Mouse (Mus musculus) heart, adult 2 months (tissue): ENCODE data around the gene Rcbtb2.

Experiments
- CTCF ChIP-seq: fragments of 200-600 bp; IDR thresholded peaks from 2 replicates; pipeline ENCODE4 v1.8.1; 2022; ENCODE audit warnings: antibody characterized with exemption, mild to moderate bottlenecking, moderate library complexity
- POLR2A ChIP-seq: fragments of 200-500 bp; IDR thresholded peaks from 2 replicates; pipeline ENCODE4 v1.6.1; 2011; ENCODE audit warnings: mild to moderate bottlenecking, low read depth, low read length, control low read depth; ENCODE audit not compliant: insufficient read depth

DNA sequence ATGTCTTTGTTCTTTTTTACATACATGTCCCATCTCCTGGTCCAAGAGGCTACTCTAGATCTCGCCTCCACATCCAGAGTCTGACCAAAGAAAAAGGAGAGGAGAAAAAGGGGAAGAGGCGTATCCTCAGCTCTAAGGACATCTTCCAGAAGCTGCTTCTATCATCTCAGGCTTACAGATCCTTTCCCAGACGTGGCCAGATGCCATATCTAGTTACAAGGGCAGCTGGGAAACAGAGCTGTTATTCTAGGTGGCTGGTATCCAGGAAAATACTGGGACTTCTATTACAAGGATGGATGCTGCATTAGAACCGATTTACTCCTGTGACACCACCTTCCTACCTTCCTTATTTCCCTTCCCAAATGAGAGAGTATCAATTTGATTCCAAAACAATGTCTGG, 9.9 kb downstream of the Rcbtb2 start:
- no peak for TF ChIP-seq CTCF
- TF ChIP-seq POLR2A = no peak
